Mouse (Mus musculus) liver (tissue): ENCODE results near the gene Nhsl2.

Experiments used
- DNase-seq: peaks from one replicate; pipeline ENCODE4 v3.0.0-alpha.2; 2020; ENCODE audit warnings: mixed read lengths

Gene Nhsl2

DNA sequence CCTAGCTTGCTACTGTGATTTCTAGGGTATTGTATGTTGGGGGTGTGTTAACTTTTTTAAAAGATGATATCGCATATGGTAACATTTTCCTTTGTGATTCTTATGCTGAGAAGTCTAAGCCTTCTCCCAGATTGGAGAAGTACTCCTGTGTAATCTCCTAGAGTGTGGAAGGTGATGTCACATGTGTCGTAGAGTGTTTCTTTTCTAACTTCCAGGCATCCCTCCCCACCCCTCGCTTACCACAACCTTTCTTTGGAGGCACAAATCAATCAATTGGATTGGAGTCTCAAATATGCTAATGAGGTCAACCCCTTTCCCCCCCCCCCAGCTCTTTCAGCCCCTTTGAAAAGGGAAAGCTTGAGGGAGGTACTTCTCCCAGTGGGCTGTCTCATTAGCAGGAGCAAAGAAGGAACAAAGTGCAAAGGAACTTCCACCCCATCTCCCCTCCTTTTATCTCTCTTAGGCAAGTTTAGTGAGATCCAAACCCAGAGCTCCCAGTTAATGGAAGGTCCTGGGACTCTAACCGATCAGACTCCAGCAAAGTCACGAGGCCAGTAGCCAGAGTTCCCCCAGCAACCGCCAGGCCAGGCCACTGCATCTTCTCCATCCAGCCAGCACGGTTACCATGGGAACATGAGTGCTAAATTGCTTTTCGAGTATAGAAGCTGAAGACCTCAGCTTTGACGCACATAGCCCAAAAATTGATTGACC is 137.6 kb downstream of the Nhsl2 start:
- no peak for DNase-seq

DNA sequence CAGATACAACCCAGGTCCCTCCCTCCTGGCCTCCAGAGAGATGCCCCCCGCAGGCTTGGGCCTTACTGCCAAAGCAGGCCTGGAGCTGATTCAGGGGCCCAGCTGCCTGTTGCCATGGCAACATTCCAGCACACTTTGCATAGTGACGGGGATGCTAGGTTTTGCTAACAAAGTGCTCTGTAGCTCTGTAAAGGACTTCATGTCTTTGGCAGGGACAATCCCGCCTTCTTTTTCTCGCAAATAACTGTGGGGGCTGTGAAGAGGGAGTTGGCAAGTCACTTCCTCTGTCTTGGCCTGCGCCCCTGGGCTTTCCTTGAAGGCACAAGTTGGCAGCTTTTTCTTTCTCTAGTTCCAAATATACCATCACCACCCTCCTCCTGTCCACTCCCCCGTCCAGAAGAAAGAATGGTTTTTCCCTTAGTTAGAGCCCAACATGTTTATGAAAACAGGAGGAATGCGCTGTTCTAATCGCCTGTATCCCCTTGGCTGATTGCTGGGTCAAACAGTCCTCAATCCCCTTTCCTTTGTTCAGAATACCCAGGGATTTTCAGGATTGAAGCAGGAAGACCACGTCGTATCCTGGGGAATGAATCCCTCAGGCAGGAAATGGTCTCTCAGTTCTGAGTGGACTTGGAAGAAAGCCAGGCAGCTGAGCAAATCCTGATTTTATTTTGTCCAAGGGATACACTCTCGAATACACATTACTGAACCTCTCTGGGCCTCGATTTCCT is 144.8 kb downstream of the Nhsl2 start:
- no peak for DNase-seq

DNA sequence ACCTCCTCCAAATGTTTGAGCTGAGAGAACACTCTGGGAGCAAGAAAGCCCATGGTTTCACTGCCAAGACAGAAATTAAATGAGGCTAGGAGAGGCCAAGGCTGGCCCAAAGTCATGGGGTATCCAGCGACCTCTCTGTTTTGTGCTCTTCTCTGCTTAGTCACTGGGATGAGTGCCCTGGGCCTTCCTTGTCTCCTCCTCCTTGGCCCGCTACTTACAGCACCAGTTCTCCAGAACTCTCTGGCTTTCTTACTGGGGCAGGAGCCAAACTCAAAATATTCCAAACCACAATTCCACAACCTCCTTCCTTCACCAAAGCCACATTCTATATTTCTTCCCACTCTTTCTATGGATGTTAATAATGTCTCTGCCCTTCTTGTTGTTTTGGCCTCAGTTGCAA is 147.5 kb downstream of the Nhsl2 start:
- no peak for DNase-seq

DNA sequence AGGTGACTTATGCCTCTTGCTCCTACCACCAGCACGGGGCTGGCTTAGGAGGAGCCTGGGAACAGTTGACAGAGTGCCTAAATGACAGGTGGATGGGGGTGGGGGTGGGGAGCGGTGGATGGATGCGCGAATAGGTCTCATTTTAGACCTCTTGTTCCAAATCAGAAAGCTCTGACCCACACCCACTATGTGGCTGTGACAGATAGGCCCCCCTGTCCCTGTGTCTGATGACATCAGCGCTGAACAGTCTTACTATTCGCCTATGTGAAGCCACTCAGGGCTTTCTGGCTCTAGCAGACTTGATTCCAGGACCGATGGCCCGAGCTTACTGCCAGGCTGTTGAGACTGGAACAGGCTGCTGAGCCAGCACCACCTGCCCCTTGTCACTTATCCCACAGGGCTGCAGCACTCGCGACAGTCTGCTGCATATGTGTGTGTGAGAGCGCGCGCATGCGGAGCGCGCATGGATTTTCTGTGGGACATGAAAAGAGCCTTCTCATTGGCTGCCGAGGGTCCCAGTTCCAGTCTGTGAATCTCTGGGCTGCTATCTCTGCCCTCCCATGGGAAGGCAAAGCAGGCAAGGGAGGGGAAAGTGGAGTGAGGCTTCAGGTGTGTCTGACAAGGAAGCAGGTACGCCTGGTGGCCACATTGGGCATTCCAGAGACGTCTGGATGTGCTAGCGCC is 154.6 kb downstream of the Nhsl2 start:
- no peak for DNase-seq

DNA sequence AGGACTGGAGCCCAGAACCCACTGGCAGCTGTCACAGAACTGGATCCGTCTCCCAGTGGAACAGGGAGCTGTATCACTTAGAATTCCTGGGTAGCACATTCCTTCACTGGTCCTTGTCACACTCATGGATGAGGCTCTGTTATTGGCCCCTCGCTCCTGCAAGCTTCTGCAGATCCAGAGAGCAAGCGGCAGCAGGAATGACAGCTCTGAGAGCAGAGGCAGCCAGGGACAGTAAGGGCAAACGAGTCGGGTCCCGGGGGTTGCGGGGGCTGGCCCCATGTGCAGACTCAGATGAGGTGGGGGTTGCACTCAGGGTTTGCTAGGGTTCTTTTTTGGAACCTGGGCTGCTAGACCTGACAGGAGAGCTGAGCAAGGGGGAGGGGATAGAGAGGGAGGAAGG is 155.2 kb downstream of the Nhsl2 start:
- DNase-seq = no peak

DNA sequence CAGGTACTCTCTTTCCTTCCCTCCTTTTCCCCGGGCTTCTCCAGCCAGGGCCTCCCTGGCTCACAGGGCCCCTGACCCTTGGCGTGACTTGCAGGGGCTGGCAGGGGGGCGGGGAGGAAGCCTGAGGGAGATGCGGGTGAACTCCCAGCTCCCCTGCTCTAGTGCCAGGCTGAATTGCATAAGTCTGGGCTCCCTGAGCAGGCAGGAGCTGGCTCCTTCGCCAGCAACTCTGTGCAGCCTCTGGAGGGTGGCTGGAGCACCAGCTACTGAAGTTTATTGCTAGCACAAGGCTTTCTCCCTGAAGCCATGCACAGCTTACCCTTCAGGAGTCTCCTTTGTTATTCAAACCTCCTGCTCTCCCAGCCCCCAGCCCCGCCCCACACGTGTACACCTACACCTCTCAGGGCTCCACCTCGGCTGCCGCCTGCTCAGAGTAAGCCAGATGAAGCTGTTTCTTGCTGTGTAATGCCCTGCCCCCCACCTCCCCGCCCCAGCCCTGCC is 156.0 kb downstream of the Nhsl2 start:
- DNase-seq = no peak

DNA sequence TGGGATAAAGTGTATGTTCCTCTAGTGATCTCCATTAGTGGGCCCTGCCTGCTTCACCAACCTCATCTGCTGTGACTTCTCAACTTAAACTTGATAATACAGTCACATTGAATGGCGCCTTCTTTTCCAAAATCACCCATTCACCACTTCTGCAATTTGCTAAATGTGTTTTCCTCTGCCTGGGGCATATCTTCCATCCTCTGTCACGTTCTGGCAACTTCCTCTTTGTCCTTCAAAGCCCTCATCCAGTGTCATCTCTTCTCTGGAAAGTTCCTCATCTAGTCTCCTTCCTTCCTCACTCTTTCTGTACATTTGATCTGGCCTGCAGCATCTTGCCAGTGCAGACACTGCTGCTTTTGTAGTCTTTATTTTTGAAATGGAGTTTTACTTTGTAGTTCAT is 158.8 kb downstream of the Nhsl2 start:
- no peak for DNase-seq

DNA sequence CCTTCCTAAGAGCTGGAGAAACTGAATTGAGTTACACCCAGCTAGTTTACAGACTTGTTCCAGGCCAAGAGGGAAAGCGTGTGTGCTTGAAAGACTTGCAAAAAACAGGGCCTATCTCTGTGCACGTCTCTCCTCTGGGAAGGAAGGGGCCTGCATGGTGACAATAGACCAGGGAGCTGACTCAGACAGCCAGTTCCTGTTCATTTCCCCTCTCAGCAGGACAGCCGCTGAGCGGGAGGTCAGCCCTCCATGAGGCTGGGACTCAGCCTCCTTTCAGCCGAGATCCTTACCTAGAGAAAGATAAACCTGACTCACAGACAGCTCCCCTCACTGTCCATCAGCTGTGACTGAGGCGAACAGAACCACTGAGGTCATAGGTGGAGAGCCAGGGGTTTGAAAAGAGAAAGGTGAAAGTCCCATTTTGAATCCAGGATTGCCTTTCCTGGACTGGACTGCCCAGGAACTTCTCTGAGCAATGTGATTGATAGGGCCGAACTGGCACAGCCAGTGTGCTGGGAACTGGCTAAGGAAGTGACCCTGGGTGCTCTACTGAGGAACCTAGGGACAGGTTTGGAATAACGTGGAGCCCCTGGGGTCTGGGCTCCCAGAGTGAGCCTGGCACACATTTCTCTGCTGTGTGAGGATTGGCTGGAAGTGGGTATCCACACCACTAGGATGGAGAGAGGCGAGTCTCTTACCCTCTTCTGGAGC is 168.2 kb downstream of the Nhsl2 start:
- no peak for DNase-seq

DNA sequence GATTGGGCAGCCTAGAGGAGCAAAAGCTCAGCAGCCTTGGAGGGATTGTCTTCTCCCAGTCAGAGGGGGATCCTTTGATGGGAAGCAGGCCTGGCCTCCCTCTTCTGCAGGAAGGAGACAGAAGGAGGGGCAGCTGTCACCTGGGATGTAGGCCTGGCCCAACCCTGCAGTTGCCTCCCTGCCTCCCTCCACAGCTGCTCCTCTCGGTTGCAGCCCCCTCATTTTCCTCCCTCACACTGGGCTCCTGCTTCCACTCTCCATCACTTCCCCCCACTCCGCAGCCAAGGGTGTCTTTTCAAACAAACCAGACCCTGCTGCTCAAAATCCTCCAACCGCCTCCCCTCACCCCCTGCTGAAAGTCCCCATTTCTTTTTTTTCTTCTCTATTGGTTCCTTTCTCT is 169.7 kb downstream of the Nhsl2 start:
- DNase-seq = peak; percentile 15

DNA sequence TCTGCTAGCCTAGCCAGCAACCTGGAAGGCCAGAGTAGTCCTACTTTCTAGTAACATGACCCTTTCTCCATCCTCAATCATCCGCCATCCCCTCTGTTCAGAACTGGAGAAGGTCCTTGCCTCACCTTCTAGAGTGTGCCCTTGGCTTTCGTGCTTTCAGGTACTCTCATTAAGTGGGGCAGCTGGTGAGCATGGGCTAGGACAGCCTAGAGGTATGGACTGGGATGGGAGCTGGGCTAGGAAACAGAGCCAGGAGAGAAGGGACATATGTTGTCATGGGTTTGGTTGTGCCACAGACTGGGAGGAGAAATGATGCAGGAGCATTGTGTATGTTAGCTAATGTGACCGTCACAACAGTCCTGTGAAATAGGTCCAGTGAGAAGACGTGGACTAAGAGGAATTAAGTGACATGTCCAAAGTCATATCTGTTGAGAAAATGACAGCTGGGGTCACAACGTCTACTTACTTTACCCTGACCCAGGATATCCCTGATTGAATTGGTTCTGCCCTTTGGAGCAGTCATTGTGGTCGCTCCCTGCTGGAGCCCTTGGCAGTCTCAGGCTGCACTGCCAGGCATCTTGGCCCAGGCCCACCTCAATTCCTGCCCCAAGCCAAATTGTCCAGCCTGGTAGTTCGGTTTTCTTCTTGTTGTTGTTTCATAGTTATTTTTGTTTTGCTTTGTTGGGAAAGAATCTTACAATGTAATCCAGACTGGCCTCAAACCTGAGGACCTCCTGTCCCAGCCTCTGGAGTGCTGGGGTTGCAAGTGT is 170.5 kb downstream of the Nhsl2 start:
- no peak for DNase-seq

DNA sequence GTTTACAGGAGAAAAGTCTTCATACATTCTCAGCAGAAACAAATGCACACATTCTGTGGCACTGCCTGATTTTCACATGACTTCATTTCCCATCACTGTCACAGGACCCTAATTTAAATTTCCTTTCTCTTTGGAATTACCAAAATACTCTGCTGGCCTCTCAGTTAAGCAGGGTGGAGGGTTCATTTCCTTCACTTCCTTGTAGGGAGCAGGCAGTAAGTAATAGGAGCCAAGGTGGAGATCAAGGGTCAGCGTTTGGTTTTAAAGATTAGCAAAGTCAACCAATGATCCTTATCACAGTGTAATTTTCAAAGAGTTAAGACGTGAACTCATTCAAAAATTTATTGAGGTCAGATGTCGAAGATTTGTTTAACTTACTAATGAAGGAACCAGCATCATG is 175.8 kb downstream of the Nhsl2 start:
- no peak for DNase-seq

DNA sequence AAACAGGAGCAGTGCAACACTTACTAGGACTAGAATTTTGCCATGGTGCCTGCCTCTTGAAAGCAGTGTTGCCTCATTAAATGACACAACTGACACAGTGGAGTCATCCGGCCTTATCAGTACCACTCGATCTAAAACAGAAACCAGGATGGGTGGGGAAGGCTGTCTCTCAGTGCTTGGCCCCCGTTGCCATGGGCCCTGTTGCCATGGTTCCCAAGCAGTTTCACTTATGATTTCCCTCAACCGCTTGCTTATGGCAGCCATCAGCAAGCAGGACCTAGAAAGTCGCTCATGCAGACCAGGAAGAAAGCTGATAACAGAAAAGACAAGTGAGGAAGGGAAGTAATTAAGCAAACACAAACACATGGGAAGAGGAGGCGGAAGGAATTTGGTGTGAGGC is 182.7 kb downstream of the Nhsl2 start:
- DNase-seq = peak; percentile 24

DNA sequence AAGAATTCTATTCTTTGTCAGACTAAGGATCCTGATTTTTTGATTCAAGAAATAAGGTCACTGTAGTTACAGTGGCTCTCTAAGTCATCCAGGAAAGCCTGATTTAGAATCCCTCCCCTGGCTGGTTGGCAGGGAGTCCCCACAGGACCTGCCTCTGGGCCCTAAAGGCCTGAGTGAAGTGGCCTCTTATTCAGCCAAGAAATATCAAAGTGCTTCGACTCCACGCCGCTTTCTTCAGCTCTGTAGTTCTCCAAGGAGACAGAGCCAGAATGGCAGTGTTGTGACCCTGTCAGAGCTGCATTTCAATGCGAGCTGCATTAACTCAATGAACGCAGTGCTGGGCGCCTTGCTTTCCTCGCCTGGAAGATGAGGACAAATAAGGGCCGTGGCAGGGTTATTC is 183.2 kb downstream of the Nhsl2 start:
- DNase-seq = no peak

DNA sequence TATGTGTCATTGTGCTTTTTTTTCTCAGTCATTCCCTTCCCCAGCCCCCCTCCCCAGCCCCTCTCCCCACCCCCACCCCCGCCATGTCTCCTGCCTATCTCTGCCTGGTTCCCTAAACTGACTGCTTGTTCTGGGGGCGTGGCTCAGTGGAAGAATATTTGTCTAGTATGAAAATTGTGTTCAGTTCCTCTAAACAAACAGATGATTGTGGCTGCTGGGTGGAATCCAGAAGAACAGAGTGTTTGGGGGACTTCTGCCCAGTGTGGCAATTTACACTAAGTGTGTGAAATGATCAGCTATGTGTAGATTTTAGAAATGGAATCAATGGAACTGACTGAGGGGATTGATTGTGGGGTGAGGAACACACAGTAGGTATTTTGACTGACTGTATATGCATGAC is 184.4 kb downstream of the Nhsl2 start:
- DNase-seq = no peak

DNA sequence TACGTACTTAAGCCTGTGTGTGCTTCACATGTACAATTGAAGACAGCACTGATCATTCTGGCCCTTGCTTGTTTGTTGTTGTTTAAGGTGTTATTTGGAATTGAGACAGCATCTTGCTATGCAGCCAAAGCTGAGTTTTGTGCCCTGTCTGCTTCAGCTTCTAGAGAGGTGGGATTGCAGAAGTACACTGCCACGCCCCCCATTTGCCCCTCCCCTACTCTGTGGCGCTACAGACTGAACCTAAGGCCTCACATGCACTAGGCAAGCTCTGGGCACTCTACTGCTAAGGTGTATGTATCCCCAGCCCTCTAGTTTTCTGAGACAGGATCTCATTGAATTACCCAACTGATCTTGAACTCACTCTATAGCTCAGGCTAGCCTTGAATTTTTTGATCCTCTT is 186.5 kb downstream of the Nhsl2 start:
- DNase-seq = no peak

DNA sequence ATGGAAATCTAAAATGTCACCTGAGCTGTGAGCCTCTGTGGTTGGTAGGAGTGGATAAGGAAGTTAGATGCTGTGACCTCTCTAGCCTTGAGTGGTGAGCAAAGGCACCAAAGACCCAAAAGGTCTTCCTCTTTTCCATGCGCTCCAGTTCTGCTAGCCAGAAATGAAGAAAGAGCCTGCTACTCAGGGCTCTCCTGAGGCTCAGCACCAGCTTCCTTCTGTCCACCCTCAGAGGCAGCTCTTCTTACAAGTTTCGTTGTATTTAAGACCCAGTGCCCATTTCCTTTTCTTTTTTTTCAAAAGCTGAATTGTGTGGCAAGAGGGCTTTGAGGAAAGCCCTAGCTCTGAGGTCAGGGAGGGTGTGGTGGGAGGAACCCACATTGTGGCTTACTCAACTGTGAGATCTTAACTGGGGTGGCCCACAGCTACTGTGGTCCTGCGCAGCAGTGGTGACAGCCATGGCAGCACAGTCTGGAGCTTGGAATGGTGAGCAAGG is 187.7 kb downstream of the Nhsl2 start:
- peak; percentile 19 for DNase-seq

DNA sequence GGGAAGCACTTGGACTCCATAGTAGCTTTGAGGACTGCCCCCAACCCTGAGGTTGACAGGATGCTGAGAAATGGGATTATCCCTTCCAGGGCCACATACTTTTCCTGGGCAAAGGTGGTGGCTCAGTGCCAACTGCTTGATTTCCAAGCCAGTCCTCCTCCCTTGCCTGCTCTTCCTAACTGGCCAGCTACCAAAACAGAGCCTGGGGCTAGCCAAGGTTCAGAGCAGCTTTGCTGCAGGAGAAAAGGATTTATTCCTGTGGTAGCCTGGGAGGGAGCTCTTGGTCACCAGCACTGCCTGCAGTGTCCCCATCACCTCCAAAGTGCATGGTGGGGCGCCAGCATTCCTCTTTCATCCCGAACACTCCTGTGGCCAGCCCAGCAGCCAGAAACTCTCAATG is 188.3 kb downstream of the Nhsl2 start:
- DNase-seq = no peak

DNA sequence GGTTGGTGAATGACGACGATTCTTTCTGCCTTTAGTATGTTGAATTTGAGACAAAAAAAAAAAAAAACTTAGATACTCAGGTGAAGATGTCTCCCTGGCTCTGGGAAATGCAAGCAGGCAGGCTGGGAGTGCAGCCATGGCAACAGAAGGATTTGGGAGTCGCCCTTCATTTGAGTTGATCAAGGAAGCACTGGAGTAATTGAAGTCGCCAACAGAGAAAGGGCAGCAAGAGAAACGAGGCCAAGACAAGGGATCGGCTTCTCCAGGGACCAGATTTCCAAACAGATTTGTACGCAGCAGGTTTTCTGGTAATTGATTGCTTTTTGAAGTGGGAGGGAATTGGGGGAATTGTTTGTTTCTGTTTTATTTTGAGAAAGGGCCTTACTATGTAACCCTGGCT is 192.4 kb downstream of the Nhsl2 start:
- no peak for DNase-seq

DNA sequence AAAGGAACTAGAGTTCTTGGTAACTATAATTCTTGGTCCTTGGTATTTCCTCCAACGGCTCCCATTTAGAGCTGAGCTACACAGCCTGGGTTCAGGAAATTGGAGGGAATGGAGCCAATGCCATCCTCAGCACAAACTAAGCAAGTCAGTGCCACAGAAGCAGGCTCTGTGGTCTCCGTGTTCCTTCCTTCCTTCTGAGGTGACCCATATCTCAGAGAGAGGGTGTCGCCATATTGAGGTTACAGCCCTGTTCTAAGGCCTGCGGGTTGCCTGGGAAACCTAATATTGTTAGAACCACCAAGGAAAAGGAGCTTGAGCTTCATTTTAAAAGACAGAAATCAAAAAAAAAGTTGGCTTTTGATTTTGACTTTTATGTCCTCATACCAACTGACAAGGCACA is 193.2 kb downstream of the Nhsl2 start:
- DNase-seq = no peak

DNA sequence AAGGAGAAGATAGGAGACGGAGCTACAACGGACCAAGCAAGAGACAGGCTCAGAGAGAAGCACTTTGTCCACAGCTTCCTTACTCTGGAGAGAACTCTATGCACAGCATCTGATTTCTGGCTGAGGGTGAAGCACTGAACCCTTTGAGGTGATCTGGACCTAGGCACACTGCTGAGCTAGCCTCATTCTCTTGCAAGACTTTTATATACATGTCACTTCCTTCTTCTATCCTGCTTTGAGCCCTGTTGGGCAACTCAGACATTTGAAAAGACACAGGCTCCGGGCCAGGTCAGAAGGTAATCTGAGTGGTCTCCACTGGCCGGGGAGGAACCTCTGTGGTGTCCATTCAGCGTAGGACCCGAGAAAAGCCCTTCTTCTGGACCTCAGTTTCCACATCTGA is 201.4 kb downstream of the Nhsl2 start:
- no peak for DNase-seq

DNA sequence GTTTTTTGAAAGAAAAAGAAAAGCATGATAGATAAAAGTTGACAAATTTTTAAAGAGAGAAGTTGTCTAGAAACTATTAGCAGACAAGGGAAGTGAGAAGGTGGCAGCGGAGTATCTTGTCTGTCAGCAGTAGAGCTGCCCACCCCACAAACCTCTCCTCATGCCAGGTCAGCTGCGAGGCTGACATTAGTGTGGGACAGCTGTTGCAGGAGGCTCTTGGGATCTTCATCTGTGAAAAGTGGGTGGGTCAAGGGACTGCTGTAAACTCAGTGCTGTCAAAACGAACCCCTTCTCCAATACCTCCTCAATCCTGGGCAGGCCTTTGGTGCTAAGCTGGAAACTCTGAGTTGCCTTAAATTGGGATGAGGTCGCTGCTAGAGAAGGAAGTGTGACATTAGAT is 202.0 kb downstream of the Nhsl2 start:
- no peak for DNase-seq

DNA sequence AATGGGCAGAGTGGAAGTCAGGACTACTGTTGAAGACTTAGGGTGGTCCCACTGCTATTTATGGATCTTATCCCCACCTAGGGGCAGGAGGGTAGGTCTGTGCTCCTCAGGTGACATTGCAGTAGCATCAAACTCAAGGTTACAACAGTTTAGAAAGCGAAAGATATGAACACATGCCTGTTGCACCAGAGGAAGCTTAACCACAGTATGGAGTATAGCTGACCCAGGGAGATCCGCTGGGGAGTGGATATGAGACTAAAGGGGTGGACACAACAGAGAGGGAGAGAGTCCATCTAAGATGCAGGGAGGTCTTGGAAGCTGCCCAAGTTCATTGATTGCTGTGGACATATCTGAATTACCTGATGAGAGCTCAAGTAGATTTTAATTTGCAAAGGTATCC is 204.2 kb downstream of the Nhsl2 start:
- DNase-seq = no peak
